Mouse (Mus musculus) bone marrow, adult 2 months (tissue): Measurements from ENCODE around the gene Gm11444.

Source experiments
- CTCF ChIP-seq: fragments of 200-500 bp; IDR thresholded peaks from 2 replicates; pipeline ENCODE4 v1.5.1; 2011; ENCODE audit warnings: low read length, control low read depth; ENCODE audit not compliant: control insufficient read depth, insufficient read depth
- POLR2A ChIP-seq: fragments of 200-500 bp; IDR thresholded peaks from 2 replicates; pipeline ENCODE4 v1.6.1; 2011; ENCODE audit warnings: low read depth, mild to moderate bottlenecking, control low read depth, low read length, borderline replicate concordance; ENCODE audit not compliant: control insufficient read depth

DNA sequence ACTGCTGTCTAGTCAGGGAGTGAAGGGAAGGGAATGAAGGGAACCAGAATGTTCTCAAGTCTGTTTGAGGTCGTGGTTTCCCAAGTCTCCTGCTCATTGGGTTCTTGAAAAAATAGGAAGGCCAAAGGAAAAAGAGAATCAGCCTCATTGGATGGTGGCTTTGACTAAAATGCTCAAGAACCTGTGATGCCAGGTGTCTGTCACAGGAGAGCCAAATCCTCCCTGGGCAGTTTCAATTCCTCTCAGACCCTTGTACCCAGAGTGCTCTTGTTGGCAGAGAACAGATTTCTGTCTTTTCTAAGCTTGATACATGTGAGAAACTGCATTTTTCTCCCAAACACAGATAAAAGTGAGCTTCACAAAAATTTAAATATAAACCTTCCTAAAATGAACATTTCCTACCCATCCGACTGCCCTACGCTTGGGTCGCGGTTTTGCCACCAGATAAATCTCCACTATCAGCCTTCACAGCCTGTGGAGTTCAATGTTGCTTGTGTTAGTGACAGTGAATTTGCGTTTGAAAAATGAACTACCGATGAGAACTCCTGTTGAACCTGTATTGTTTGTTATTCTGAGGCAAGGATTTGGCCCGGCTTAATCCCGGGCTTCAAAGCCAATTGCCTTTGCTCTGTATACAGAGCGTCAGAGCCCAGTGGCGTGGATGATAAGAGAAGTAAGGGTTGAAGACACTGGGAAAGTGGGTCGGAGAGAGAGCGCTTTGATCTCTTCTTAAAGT lies 43.4 kb upstream of the Gm11444 start:
- TF ChIP-seq CTCF (no peak), POLR2A (no peak)
